Mouse (Mus musculus) stomach, postnatal 0 days (tissue): Measurements from ENCODE around the gene Ugt1a6a. TPM values are rescaled to one million over a fixed set of nuclear protein-coding genes. Genes with fewer than 3 reads are reported as not detected.
"Not testable (repeated sequence)": the region's sequence is repeated elsewhere in the genome, so short reads cannot be mapped to it uniquely, and the experiment has no call there.

Experiments used
- ATAC-seq: fragments of 200-750 bp; cut with Nextera tagmentation; 2 replicates; pipeline ENCODE4 v1.8.0; 2017; ENCODE audit not compliant: low FRiP score, low TSS enrichment
- DNase-seq: peaks from one replicate; pipeline ENCODE4 v3.0.0-alpha.2; 2016; ENCODE audit warnings: low spot score
- H3K27ac ChIP-seq: fragments of 300-500 bp; sonication (generic); replicated peaks from 2 replicates; pipeline ENCODE4 v1.5.1; 2014; ENCODE audit warnings: mild to moderate bottlenecking, control low read depth
- H3K27me3 ChIP-seq: fragments of 300-500 bp; sonication (generic); 2 replicates; pipeline ENCODE4 v1.6.1; 2014; ENCODE audit warnings: low read length; ENCODE audit not compliant: control insufficient read depth, insufficient read depth
- H3K36me3 ChIP-seq: fragments of 300-500 bp; sonication (generic); 2 replicates; pipeline ENCODE4 v1.6.1; 2014; ENCODE audit warnings: low read length, mixed read lengths; ENCODE audit not compliant: control insufficient read depth, insufficient read depth
- H3K4me1 ChIP-seq: fragments of 300-500 bp; sonication (generic); replicated peaks from 2 replicates; pipeline ENCODE4 v1.6.1; 2014; ENCODE audit warnings: antibody characterized with exemption; ENCODE audit not compliant: control insufficient read depth, insufficient read depth
- H3K4me2 ChIP-seq: fragments of 300-500 bp; sonication (generic); replicated peaks from 2 replicates; pipeline ENCODE4 v1.6.1; 2014; ENCODE audit warnings: low read depth, mild to moderate bottlenecking, control low read depth, moderate library complexity
- H3K4me3 ChIP-seq: fragments of 300-500 bp; sonication (generic); 2 replicates; pipeline ENCODE4 v1.5.1; 2014; ENCODE audit warnings: low read depth, low read length, control low read depth
- H3K9ac ChIP-seq: fragments of 300-500 bp; sonication (generic); 2 replicates; pipeline ENCODE4 v1.6.1; 2014; ENCODE audit warnings: mild to moderate bottlenecking, low read length, control low read depth, mixed read lengths
- H3K9me3 ChIP-seq: fragments of 300-500 bp; sonication (generic); 2 replicates; pipeline ENCODE4 v1.6.1; 2016; ENCODE audit warnings: low read length; ENCODE audit not compliant: control insufficient read depth
- CTCF ChIP-seq: IDR thresholded peaks from 2 replicates; pipeline ENCODE4 v1.5.1; 2016; ENCODE audit warnings: antibody characterized with exemption, low read depth, mild to moderate bottlenecking, moderate library complexity
- EP300 ChIP-seq: optimal IDR thresholded peaks from 2 replicates; pipeline ENCODE3; 2016; ENCODE audit warnings: antibody characterized with exemption
- WGBS: fragments of 180-500 bp; shearing (Covaris S2); extraction: QIAGEN DNeasy Blood & Tissue Kit; methylation state at CpG from one replicate; pipeline ENCODE4 v1.1.7; 2014; 5-methylcytosine and 5-hydroxymethylcytosine counted together
- polyA plus RNA-seq: library from polyadenylated mRNA; unstranded; fragments of >200 nt; fragmentation: Nextera tagmentation; extraction: Ambion mirVana; gene quantifications from 2 replicates; pipeline ENCODE4 v1.2.1, GENCODE M21; 2015

Ugt1a6a gene
- polyA plus RNA-seq, 1 experiment from 2014 or later: 56.5 TPM

- TF ChIP-seq EP300: no peak
- H3K9me3 ChIP-seq: peaks cover 14% of the 10 kb centered on the region
- H3K4me3 ChIP-seq: no peak overlapping the region
- WGBS: 58% methylated on average over 2 of the region's 2 CpGs
- DNase-seq (peak; percentile 37), ATAC-seq (no peak)
- no peaks in the 10 kb centered on the region for H3K27me3 ChIP-seq
- H3K36me3 ChIP-seq: no peaks in the 10 kb centered on the region
- no peak overlapping the region for H3K9ac ChIP-seq
- no peaks in the 10 kb centered on the region for H3K4me1 ChIP-seq
- H3K4me2 ChIP-seq: no peak overlapping the region
- no peak overlapping the region for H3K27ac ChIP-seq
Observed at GRCm38 (mm10) chr1:88224029-88224776, 89.6 kb downstream of the Ugt1a6a start.

DNA sequence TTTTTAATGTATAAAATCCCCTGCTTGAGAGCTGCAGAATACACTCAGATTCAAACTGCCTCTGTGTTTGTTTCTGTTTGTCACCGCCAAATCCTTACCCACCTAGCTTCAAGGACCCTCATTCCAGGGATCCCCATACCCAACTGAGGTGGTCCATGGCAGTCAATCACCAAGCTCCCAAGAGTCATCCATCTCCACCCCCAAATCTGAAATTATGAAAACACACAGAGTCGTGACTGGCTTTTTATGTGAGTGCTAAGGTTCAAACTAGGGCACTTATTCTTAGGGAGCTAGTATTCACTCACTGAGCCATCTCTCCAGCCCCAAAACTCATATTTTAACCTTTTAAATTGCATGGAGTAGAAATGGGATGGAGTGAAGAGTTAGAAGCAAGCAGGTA lies 90.7 kb downstream of the Ugt1a6a start:
- not testable (repeated sequence) for H3K4me1 ChIP-seq, H3K9ac ChIP-seq, ATAC-seq, H3K4me3 ChIP-seq, DNase-seq, H3K36me3 ChIP-seq, H3K27me3 ChIP-seq, H3K4me2 ChIP-seq, H3K27ac ChIP-seq
- 40% methylated on average over 2 of the region's 2 CpGs for WGBS
- peaks cover 17% of the 10 kb centered on the region for H3K9me3 ChIP-seq

DNA sequence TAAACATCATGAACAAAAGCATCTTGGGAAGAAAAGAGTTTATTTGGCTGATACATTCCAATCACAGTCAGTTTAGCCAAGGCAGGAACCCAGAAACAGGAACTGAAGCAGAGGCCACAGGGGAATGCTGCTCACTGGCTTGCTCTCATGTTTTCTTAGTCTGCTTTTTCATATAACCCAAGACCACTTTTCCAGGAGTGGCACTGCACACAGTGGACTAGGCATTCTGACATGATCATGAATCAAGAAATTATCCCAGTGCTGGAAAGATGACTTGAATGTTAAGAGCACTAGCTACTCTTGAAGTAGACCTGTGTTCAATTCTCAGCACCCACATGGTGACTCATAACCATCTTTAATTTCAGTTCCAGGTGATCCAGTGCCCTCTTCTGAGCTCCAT lies 91.1 kb downstream of the Ugt1a6a start:
- ATAC-seq (no peak), DNase-seq (no peak)
- H3K36me3 ChIP-seq: no peaks in the 10 kb centered on the region
- TF ChIP-seq CTCF: no peak
- TF ChIP-seq EP300: no peak
- H3K4me3 ChIP-seq: no peak overlapping the region
- no peak overlapping the region for H3K9ac ChIP-seq
- no peaks in the 10 kb centered on the region for H3K4me1 ChIP-seq
- H3K27me3 ChIP-seq: no peaks in the 10 kb centered on the region
- no peak overlapping the region for H3K4me2 ChIP-seq
- H3K27ac ChIP-seq: no peak overlapping the region
- H3K9me3 ChIP-seq: peaks cover 21% of the 10 kb centered on the region

GRCm38 (mm10) chr1:88226670-88227379 lies 92.2 kb downstream of the Ugt1a6a start, which contains the start of gene Mroh2a:
TSS of gene Mroh2a (plus strand) at chr1:88226986.
- H3K27ac ChIP-seq: no peak within 1 kb of the TSS
- no peak within 1 kb of the TSS for H3K4me3 ChIP-seq
- no peak within 1 kb of the TSS for H3K4me2 ChIP-seq
- peaks cover 24% of the 10 kb centered on the region for H3K9me3 ChIP-seq
- WGBS: 52% methylated on average over 5 of the region's 5 CpGs
- DNase-seq (peak; percentile 20), ATAC-seq (no peak)
- TF ChIP-seq CTCF (no peak), EP300 (no peak)
- H3K9ac ChIP-seq: no peak within 1 kb of the TSS
- H3K27me3 ChIP-seq: no peaks in the 10 kb centered on the region
- H3K4me1 ChIP-seq: no peaks in the 10 kb centered on the region
- no peaks in the 10 kb centered on the region for H3K36me3 ChIP-seq

GRCm38 (mm10) chr1:88227482-88227881 lies 92.9 kb downstream of the Ugt1a6a start:
- H3K36me3 ChIP-seq: no peaks in the 10 kb centered on the region
- peaks cover 29% of the 10 kb centered on the region for H3K9me3 ChIP-seq
- H3K27ac ChIP-seq: no peak overlapping the region
- H3K27me3 ChIP-seq: no peaks in the 10 kb centered on the region
- no peak for TF ChIP-seq EP300
- TF ChIP-seq CTCF: no peak
- no peaks in the 10 kb centered on the region for H3K4me1 ChIP-seq
- no peak overlapping the region for H3K4me2 ChIP-seq
- ATAC-seq: no peak
- H3K9ac ChIP-seq: no peak overlapping the region
- H3K4me3 ChIP-seq: no peak overlapping the region
- 58% methylated on average over 2 of the region's 2 CpGs for WGBS
- DNase-seq: peak; percentile 14

DNA sequence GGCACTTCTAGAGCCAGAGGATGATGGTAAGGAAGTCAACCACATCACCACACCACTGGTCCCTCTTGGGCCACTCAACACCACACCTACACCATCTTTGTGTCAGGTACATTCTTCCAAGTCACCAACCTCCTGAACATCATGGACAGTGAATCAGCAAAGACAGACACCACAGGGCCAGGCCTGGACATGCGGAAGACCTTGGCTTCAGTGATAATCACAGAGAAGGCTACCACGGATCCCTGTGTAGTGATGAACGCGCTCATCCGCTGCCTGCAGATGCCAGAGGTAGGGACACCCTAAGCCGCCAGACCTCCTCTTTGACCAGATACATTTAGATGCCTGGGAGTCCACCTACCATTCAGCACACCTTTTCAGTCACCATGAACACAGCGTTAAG lies 93.5 kb downstream of the Ugt1a6a start:
- H3K9ac ChIP-seq: no peak overlapping the region
- no peak overlapping the region for H3K4me3 ChIP-seq
- WGBS: 70% methylated on average over 7 of the region's 7 CpGs
- no peaks in the 10 kb centered on the region for H3K27me3 ChIP-seq
- H3K4me1 ChIP-seq: no peaks in the 10 kb centered on the region
- no peaks in the 10 kb centered on the region for H3K36me3 ChIP-seq
- DNase-seq (peak; percentile 20), ATAC-seq (peak; percentile 4; the same call in 1 of the 2 replicates)
- H3K9me3 ChIP-seq: peaks cover 36% of the 10 kb centered on the region
- TF ChIP-seq EP300 (no peak), CTCF (no peak)
- H3K27ac ChIP-seq: no peak overlapping the region
- H3K4me2 ChIP-seq: no peak overlapping the region
